14 mouse cellular contexts compared by ENCODE assay signal in genomic region chr16:30227352-30227751, GRCm38 (mm10). TPM values are rescaled to one million over a fixed set of nuclear protein-coding genes. Genes with fewer than 3 reads are reported as not detected.
DNase-seq lines count a peak whose midpoint lies in the region; ATAC-seq lines count a peak whose summit lies in the region.
"Had no signal": no experiment of that assay in that cellular context is flagged by ENCODE, and none has a peak within 500 bp of the region (broad histone marks: within the 10 kb centered on the region; RNA-seq: fewer than 3 reads in every experiment).

No protein-coding gene starts in this region.

- no peaks in the 10 kb centered on the region for H3K9me3 ChIP-seq in midbrain, embryonic 10.5 days (replicated peaks)
- H3K9me3 ChIP-seq: hindbrain, embryonic 13.5 days had no signal

- H3K4me1 ChIP-seq in midbrain, embryonic 10.5 days = peaks cover 22% of the 10 kb centered on the region

- DNase-seq in lung, postnatal 10 days = peak; percentile 24
- DNase-seq in lung, postnatal 25 days (ENCODE audit: low spot score) = no peak
- peak; percentile 11 to 44 for DNase-seq in natural killer cell, adult 2 months (ENCODE audit: low spot score in 2 of 2)
- DNase-seq in thymus, postnatal 4 days = peak; percentile 51
- DNase-seq in cerebellum, postnatal 14 days = no peak
- DNase-seq in midbrain, embryonic 10.5 days (ENCODE audit: low spot score) = no peak
- DNase-seq: adrenal gland, adult 2 months; cerebellum, adult 11 months; forebrain, postnatal 0 days; retina, postnatal 1 day had no signal

- H3K27ac ChIP-seq in midbrain, embryonic 10.5 days (replicated peaks) = no peak overlapping the region
- H3K27ac ChIP-seq: hindbrain, embryonic 13.5 days had no signal

- peaks cover 100% of the 10 kb centered on the region for H3K27me3 ChIP-seq in midbrain, embryonic 10.5 days (ENCODE audit: low read depth, poor library complexity, severe bottlenecking)

- no peaks in the 10 kb centered on the region for H3K36me3 ChIP-seq in midbrain, embryonic 10.5 days
- H3K36me3 ChIP-seq: hindbrain, embryonic 13.5 days had no signal

- ATAC-seq in hematopoietic stem cell, adult 5-6 weeks (replicated peaks in 1 of 2; ENCODE audit: insufficient read depth in 1 of 2, low FRiP score in 2 of 2, low TSS enrichment in 1 of 2, low read depth in 1 of 2, poor library complexity in 2 of 2, severe bottlenecking in 2 of 2) = peak; percentile 88 to 98
- ATAC-seq: forebrain, postnatal 0 days had no signal

- no peak overlapping the region for H3K4me3 ChIP-seq in midbrain, embryonic 10.5 days
- H3K4me3 ChIP-seq: hindbrain, embryonic 13.5 days had no signal

- 68% methylated on average over 7 of the region's 7 CpGs for WGBS in midbrain, embryonic 10.5 days

RNA-seq across cellular contexts. Expression of gene Cpn2, which starts 39.9 kb away (rescaled TPM):
- not detected in 2 replicates for total RNA-seq in hematopoietic stem cell, adult 5-6 weeks (2017)
- polyA plus RNA-seq in midbrain, embryonic 10.5 days (2016; fragmentation: Nextera tagmentation; extraction: Ambion mirVana) = not detected in 2 replicates
- total RNA-seq: forebrain, postnatal 0 days had no signal
- polyA plus RNA-seq: embryonic facial prominence, embryonic 11.5 days; forebrain, postnatal 0 days; hindbrain, embryonic 13.5 days; limb, embryonic 14.5 days had no signal

RNA-seq across cellular contexts. Expression of gene Lrrc15, which starts 55.7 kb away (rescaled TPM):
- not detected in 2 replicates for total RNA-seq in hematopoietic stem cell, adult 5-6 weeks (2017)
- 0.38 and 0.52 TPM in 2 replicates for polyA plus RNA-seq in midbrain, embryonic 10.5 days (2016; fragmentation: Nextera tagmentation; extraction: Ambion mirVana)

Comparison
In these comparisons a context has a peak if more than half of its experiments do, and no peak if none do; other contexts are left out.
1. DNase-seq: peak in lung, postnatal 10 days (single experiment), natural killer cell, adult 2 months (2 of 2) and thymus, postnatal 4 days (single experiment); none in lung, postnatal 25 days (single experiment), cerebellum, postnatal 14 days (0 of 2) and midbrain, embryonic 10.5 days (single experiment).